Mouse (Mus musculus) small intestine, adult 2 months (tissue): Measurements from ENCODE around the gene Abca1.

Experiments used
- CTCF ChIP-seq: fragments of 200-500 bp; IDR thresholded peaks from 2 replicates; pipeline ENCODE4 v1.5.1; 2012; ENCODE audit warnings: low read depth, mild to moderate bottlenecking, control low read depth, inconsistent platforms, low read length, moderate library complexity, mixed read lengths; ENCODE audit not compliant: insufficient replicate concordance, insufficient read length; ENCODE audit errors: extremely low read depth
- POLR2A ChIP-seq: fragments of 200-500 bp; IDR thresholded peaks from 2 replicates; pipeline ENCODE4 v1.6.1; 2012; ENCODE audit warnings: low read depth, mild to moderate bottlenecking, control low read depth, inconsistent platforms, low read length, moderate library complexity

DNA sequence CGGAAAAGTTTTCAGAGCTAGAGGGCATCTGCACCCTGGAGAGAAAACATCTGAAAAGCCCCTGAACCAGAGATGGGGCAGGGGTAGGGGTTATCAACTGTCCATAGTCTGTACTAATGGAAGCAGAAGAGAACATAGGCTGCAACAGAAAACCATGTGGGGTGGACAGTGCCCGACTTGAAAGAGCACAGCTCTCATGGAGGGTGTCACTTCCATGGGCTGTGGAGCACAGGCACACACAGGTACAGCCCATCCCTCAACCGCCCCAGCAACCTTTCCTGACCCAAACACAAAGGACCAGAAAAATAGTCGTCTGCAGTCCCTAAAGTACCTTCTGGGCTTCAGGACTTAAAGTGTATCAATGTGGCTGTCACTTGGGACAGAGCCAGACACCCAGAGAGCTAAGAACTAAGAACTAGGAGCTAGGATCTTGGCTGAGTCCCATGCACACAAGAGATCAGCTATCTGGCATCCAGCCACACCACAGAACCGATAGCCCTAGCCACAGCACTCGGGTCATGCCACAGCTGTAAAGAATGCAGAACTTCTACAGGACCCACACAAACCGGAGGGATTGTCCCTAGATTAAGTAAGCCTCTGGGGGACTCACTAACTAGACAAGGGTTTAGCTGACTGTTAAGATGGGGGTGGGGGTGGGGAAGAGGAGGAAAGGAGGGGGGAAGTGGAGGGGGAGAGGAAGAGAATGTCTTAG lies 38.0 kb downstream of the Abca1 start:
- TF ChIP-seq CTCF (no peak), POLR2A (no peak)
